Mouse (Mus musculus): ENCODE results near the gene Olfr54. TPM values are rescaled to one million over a fixed set of nuclear protein-coding genes. Genes with fewer than 3 reads are reported as not detected.

The Olfr54 gene
- total RNA-seq, 2 experiments from 2014 or later: not detected

DNA sequence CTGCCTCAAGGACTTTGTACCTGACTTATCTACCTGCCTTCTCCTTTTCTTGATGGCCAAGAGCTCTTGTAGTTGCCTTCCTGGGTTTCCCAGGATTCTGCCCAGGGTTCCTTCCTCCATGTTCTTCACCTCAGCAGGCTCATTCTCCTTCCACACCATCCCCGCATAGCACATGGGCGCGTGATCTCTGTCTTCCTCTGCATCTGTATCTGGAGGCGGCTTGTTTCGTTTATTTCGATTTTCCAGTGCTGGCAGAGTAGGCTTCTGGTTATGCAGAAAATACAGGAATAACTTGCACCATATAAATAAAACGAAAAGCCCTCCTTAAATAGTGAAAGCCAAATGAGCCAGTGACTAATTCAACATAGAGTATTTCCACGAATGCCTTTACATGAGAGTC is 49.8 kb downstream of the Olfr54 start:
- no peak for DNase-seq
- intact Hi-C loops (cut with DNase I): loop anchor here (10.0 kb wide), 1 partner anchor 191 kb away; no protein-coding TSS in a partner anchor

Other genes starting within 250 kb of the Olfr54 start
- 10 to 100 TPM; 88.7 to 90.6 TPM for gene Zfp354c, start 186.5 kb upstream of the Olfr54 start, total RNA-seq (2021)
- 1 to 10 TPM; 4.1 to 4.4 TPM for gene Zfp879, start 172.7 kb upstream of the Olfr54 start, total RNA-seq (2021)
- gene Grm6, start 163.6 kb upstream of the Olfr54 start, total RNA-seq (2021): not detected
- 1 to 10 TPM; 6.9 to 8.4 TPM for gene Zfp454, start 126.6 kb upstream of the Olfr54 start, total RNA-seq (2021)
- 10 to 100 TPM; 33.7 to 39.2 TPM for gene Zfp2, start 98.1 kb upstream of the Olfr54 start, total RNA-seq (2021)
- 1 to 10 TPM; 6.1 to 7.6 TPM for gene Zfp354b, start 82.6 kb upstream of the Olfr54 start, total RNA-seq (2021)
- not detected for gene 4933414I15Rik, start 70.5 kb upstream of the Olfr54 start, total RNA-seq (2021)
- gene Prop1, start 60.5 kb upstream of the Olfr54 start, total RNA-seq (2021): not detected
- not detected for gene Olfr1378, start 47.7 kb upstream of the Olfr54 start, total RNA-seq (2021)
- gene Olfr1377, start 32.3 kb upstream of the Olfr54 start, total RNA-seq (2021): not detected
- not detected for gene Olfr51, start 10.6 kb upstream of the Olfr54 start, total RNA-seq (2021)
- not detected for gene Olfr1375, start 33.9 kb downstream of the Olfr54 start, total RNA-seq (2021)
- 10 to 100 TPM; 11.1 to 11.2 TPM for gene Zfp354a, start 45.0 kb downstream of the Olfr54 start, total RNA-seq (2021)
- not detected for gene Gm12569, start 206.2 kb downstream of the Olfr54 start, total RNA-seq (2021)
- gene Clk4, start 247.5 kb downstream of the Olfr54 start, total RNA-seq (2021): 10 to 100 TPM; 89.0 to 93.2 TPM
- not detected for gene BC049762, start 248.8 kb downstream of the Olfr54 start, total RNA-seq (2021)